Mouse (Mus musculus) small intestine, adult 2 months (tissue): ENCODE results near the gene Gm12216. TPM values are rescaled to one million over a fixed set of nuclear protein-coding genes. Genes with fewer than 3 reads are reported as not detected.
"Not testable (repeated sequence)": the region's sequence is repeated elsewhere in the genome, so short reads cannot be mapped to it uniquely, and the experiment has no call there.

ENCODE experiments used
- H3K27ac ChIP-seq: fragments of 200-500 bp; 2 replicates; pipeline ENCODE4 v1.5.1; 2012; ENCODE audit warnings: low read depth, low read length, control low read depth, inconsistent platforms; ENCODE audit not compliant: insufficient read depth
- H3K27me3 ChIP-seq: fragments of 200-500 bp; 2 replicates; pipeline ENCODE4 v1.6.1; 2012; ENCODE audit warnings: mild to moderate bottlenecking, moderate library complexity, low read length, inconsistent platforms; ENCODE audit not compliant: control insufficient read depth, insufficient read depth
- H3K36me3 ChIP-seq: fragments of 200-500 bp; 2 replicates; pipeline ENCODE4 v1.6.1; 2012; ENCODE audit warnings: mild to moderate bottlenecking, low read length, control low read depth, inconsistent platforms; ENCODE audit not compliant: control insufficient read depth, insufficient read depth
- H3K4me1 ChIP-seq: fragments of 200-500 bp; 2 replicates; pipeline ENCODE4 v1.6.1; 2012; ENCODE audit warnings: low read length, inconsistent platforms, mixed read lengths; ENCODE audit not compliant: control insufficient read depth, insufficient read depth, insufficient read length
- H3K4me3 ChIP-seq: fragments of 200-500 bp; 2 replicates; pipeline ENCODE4 v1.5.1; 2012; ENCODE audit warnings: low read depth, mild to moderate bottlenecking, control low read depth, inconsistent platforms, low read length, moderate library complexity
- CTCF ChIP-seq: fragments of 200-500 bp; IDR thresholded peaks from 2 replicates; pipeline ENCODE4 v1.5.1; 2012; ENCODE audit warnings: low read depth, mild to moderate bottlenecking, control low read depth, inconsistent platforms, low read length, moderate library complexity, mixed read lengths; ENCODE audit not compliant: insufficient replicate concordance, insufficient read length; ENCODE audit errors: extremely low read depth
- POLR2A ChIP-seq: fragments of 200-500 bp; IDR thresholded peaks from 2 replicates; pipeline ENCODE4 v1.6.1; 2012; ENCODE audit warnings: low read depth, mild to moderate bottlenecking, control low read depth, inconsistent platforms, low read length, moderate library complexity
- WGBS: fragments of 180-500 bp; shearing (Covaris S2); methylation state at CpG from one replicate; pipeline ENCODE4 v1.1.7; 2018; 5-methylcytosine and 5-hydroxymethylcytosine counted together
- polyA plus RNA-seq: library from polyadenylated mRNA; depleted of rRNA; stranded (reverse); fragments of >200 nt; gene quantifications from 2 replicates; pipeline ENCODE4 v1.2.3, GENCODE M21; 2012

Gm12216 gene
- polyA plus RNA-seq, 1 experiment = 12.4 TPM

DNA sequence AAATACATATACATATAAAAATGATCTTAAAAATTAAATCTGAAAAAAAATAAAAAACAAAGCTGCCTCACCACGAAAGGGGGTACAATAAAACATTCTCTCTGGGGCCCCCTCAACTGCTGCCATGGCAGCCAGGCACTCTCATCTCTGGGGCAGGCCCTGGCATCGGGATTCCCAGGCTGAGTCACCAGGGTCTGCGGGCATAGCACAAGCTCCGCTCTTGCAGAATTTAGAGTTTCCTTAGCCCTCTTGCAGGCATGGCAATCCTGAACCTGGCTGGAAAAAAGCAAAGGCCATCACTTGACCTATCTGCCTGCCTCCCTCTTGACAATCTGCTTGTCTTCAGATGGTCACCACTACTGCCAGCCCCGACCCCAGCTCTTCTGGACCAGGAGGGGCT is 97.8 kb downstream of the Gm12216 start:
- no peaks in the 10 kb centered on the region for H3K27me3 ChIP-seq
- no peaks in the 10 kb centered on the region for H3K36me3 ChIP-seq
- TF ChIP-seq CTCF (no peak), POLR2A (no peak)
- peak overlapping the region; percentile 99 for H3K27ac ChIP-seq
- 79% methylated on average over 5 of the region's 5 CpGs for WGBS
- peaks cover 63% of the 10 kb centered on the region for H3K4me1 ChIP-seq
- no peak overlapping the region for H3K4me3 ChIP-seq

DNA sequence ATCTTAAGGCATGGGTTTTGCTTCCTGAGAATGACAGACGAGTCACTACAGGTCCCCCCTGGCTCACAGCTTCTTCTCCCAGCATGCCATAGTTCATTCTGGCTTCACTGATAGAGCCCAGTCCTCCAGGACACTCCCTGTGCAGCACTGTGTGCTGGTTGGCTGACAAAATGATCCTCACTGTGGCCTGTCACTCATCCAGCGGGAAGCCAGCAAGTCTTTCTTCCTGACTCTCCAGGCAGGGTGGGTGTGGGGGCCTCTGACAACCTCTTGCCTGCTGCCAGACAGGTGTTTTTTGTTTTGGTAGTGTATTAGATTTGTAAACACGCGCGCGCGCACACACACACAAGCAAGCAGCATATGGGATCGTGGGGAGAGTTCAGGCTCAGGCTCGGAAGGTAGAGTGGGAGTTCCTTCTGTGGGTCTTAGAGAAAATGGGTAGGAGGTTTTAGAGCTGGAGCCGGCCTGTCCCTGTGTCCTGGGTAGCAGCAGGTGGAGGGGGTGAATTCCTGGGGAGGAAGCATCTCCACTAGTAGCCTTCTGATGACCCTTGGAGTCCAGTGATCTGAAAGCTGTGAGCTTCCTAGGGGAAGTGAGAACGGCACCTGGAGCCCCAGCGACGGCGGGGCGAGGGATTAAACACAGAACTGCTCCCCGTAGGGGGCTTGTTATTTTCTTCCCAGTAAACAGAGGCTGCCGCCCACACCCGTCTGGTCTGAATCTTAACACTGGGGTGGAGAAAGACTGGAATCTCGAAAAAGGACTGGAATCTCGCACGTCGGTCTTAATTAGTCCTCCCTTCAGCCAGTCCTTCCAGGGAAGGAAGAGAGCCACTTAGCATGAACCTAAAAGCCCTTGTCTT is 99.3 kb downstream of the Gm12216 start:
- Histone ChIP-seq H3K36me3 (no peaks in the 10 kb centered on the region), H3K4me3 (peak overlapping the region; percentile 27), H3K27me3 (no peaks in the 10 kb centered on the region), H3K4me1 (peaks cover 58% of the 10 kb centered on the region), H3K27ac (peak overlapping the region; percentile 99)
- TF ChIP-seq POLR2A (no peak; the same call in 1 of the 2 replicates), CTCF (no peak)
- WGBS = 35% methylated on average over 22 of the region's 22 CpGs

DNA sequence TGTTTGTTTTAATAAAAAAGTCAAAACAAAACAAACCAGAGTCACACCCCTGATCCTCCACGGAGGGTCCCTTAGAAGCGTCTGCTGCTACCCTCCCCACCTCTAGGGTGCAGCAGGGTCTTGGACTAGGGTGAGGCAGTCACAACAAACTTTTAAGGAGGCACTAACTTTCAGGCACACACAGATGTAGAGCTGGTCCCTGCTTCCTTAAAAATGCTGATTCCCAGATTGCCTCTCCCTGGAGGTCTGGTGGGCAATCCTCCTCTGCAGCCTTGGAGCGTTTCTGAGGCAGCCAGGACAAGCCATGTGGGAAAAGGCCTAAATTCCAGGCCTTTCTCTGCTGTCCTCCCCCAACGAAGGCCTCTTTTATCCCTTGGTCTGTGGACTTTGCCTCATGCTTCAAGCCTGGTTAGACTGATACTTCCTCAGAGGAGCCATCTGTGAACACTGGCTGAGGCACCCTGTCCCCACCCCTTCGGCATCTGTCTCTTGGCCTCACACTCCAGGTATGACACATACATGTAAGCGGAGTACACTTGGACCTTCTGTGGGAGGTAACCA is 100.2 kb downstream of the Gm12216 start:
- TF ChIP-seq CTCF = peak; percentile 37; the same call in 1 of the 2 replicates
- peak; percentile 50; the same call in 1 of the 2 replicates for TF ChIP-seq POLR2A
- 21% methylated on average over 6 of the region's 6 CpGs for WGBS

DNA sequence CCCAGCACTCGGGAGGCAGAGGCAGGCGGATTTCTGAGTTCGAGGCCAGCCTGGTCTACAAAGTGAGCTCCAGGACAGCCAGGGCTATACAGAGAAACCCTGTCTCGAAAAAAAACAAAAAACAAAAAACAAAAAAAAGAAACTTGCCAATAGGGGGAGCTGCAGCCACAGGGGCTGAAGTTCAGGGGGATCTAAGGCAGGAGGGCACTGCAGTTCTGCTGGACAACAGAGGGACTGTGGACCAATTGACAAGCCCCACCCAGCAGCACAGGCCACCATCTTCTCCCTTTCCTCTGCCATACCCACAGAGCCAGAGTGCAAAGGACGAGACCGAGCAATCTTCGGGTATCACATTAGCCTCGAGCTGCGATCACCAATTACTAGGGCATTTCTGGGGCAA is 101.0 kb downstream of the Gm12216 start:
- H3K27ac ChIP-seq = peak overlapping the region; percentile 99
- not testable (repeated sequence) for H3K4me3 ChIP-seq, H3K27me3 ChIP-seq, H3K36me3 ChIP-seq
- TF ChIP-seq CTCF = peak; percentile 40; the same call in 1 of the 2 replicates
- 43% methylated on average over 9 of the region's 9 CpGs for WGBS
- peaks cover 46% of the 10 kb centered on the region for H3K4me1 ChIP-seq

More for the DNA sequence above, 100.2 kb downstream of the Gm12216 start:
- peaks cover 54% of the 10 kb centered on the region for H3K4me1 ChIP-seq
- no peaks in the 10 kb centered on the region for H3K27me3 ChIP-seq
- H3K36me3 ChIP-seq = no peaks in the 10 kb centered on the region
- peak overlapping the region; percentile 99 for H3K27ac ChIP-seq
- no peak overlapping the region for H3K4me3 ChIP-seq

DNA sequence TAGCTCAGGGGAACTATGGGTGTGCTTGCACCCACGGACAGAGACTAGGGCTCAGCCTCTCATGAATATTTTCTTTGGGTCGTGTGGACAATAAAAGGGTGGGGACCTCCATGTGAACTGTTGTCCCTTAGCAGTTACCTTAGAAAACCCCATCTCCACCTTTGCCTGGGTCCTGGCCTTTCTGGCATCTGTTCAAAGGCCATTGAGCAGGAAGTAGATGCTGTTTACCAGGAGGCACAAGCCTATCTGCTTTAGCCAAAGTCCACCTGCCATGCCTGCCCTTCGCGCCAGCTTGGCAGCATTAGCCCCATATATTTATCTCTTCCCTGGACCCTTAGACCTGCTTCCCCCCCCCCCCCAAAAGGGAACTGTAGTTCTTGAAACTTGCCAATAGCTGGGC is 101.4 kb downstream of the Gm12216 start:
- Histone ChIP-seq H3K27me3 (no peaks in the 10 kb centered on the region), H3K27ac (peak overlapping the region; percentile 99), H3K36me3 (no peaks in the 10 kb centered on the region), H3K4me1 (peaks cover 43% of the 10 kb centered on the region), H3K4me3 (no peak overlapping the region)
- 32% methylated on average over 4 of the region's 4 CpGs for WGBS
- TF ChIP-seq CTCF (no peak), POLR2A (no peak)

DNA sequence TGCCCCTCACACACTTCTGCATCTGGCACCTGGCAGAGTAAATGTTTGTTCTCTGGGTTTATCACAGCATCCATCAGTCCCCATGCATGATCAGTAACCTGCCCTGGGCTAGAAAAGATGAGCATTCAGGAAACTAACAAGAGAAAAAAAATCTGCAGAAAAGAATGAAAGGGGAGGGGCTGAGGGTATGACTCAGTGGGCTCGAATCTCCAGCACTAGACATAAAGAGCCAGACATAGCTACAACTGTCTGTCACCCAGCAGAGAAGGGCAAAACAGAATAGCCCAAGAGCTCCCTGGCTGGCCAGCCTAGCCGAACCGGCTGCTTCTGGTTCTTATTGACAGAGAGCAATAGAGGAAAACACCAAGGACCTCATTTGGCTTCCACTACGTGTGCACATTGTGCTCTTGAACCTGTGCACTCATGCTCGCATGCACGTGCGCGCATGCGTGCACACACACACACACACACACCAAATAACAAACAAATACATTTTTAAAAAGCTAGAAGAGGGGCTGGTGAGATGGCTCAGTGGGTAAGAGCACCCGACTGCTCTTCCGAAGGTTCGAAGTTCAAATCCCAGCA is 104.0 kb downstream of the Gm12216 start:
- no peaks in the 10 kb centered on the region for H3K27me3 ChIP-seq
- H3K4me3 ChIP-seq = no peak overlapping the region
- no peak overlapping the region for H3K27ac ChIP-seq
- TF ChIP-seq CTCF (no peak), POLR2A (no peak)
- no peaks in the 10 kb centered on the region for H3K36me3 ChIP-seq
- WGBS = 76% methylated on average over 12 of the region's 12 CpGs
- peaks cover 29% of the 10 kb centered on the region for H3K4me1 ChIP-seq
